Mouse (Mus musculus) left cerebral cortex, adult 8-10 months (tissue): ENCODE data around the gene Akr7a5. TPM values are rescaled to one million over a fixed set of nuclear protein-coding genes. Genes with fewer than 3 reads are reported as not detected.
A peak's percentile ranks its signal among the peaks of the same experiment; 100 is the strongest.

Source experiments
- DNase-seq, 2 experiments: peaks; one replicate each; pipeline ENCODE4 v3.0.0; 2022; ENCODE audit warnings: low spot score in 2 of 2
- total RNA-seq, 4 experiments: library from RNA; stranded (reverse); gene quantifications; 2 replicates each; pipeline ENCODE4 v1.2.4; 2022

Gene Akr7a5
- 10 to 100 TPM; 20.4 to 29.5 (median 26.9) TPM for total RNA-seq

DNA sequence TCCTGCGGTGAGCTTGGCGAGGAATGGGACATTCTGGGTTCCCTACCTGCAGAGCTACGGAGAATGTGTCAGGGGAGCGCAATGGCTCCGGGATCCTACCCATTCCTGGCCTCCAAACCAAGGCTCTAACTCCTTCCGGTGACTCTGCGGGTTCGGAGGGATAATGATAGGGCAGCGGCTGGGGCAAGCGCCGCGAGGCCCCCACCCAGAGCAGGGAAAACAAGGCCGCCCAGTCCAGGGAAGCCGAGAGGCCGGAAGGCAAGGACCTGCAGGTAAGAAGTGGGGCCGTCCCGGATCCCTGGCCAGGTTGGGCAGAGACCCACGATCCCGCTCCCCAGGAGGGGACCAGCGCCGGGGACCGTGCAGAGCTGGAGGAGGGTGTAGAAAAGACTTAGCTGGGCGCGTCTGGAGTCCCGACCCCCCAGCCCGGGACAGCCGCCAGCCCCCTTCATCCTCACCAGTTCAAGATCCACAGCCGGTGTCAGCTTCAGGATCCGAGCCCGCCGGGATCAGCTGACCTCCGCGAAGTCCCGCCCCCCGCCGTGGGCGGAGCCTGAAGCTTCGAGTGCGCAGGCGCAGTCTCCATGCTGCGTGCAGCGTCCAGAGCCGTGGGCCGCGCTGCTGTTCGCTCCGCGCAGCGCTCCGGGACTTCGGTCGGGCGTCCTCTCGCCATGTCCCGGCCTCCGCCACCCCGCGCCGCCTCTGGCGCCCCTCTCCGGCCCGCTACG, at the start of gene Akr7a5, which contains the start of gene Pqlc2:
Gene Akr7a5 (plus strand): TSS at position 574 of the 728 bp plus-strand sequence.
Gene Pqlc2 (minus strand): TSS at position 538 of the 728 bp plus-strand sequence.
- peak; percentile 95 to 96 for DNase-seq

DNA sequence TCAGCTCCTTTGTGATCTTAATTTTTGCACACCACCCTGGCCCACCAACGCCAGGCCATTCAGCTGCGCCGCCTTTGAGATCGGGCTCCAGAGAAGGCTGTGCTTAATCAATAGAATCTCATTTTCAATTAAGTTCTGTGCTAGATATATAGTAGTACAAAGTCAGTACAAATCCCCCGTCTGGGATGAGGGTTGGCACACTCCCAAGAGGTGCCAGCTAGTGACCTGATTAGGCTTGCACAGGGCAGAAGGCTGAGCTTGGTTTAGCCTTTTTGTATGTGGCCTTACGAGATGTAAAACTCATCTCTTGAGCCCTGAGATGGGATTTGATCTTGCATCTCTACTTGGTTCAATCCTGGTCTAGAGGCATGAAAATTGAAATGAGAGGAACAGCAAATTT, 47.6 kb upstream of the Akr7a5 start:
- DNase-seq: no peak

DNA sequence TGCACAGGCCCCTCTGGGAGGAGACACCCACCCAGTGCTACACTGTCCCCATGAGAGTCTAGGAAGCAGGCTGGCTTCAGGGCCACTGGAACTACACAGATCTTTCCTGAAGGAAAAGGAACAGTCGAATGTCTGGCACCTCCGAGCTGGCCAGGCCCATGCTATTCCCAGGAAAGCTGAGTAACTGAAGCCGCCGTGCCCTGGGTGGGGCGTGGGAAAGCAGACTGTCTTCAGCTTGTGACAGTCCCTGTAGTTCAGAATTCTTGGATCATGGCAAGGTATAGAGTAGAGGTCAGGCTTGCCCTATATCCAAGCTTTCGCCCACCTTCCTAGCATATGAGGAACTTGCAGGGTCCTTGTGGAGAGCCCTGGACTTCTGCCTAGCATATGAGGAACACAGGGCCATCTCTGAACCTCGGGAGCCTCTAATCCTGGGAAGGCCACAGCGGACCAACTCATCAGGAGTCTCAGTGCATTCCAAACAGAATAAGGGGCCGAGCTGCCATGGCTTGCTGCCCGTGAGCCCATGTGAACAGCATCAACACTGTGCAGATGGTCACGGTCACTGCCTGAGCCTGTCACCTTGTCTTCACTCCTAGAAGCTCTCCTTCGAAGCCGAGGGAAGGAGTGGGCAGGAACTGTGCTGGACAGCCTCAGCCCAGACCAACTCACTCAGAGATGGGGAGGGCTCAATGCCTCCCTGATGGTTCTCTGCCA, 44.6 kb upstream of the Akr7a5 start:
- no peak for DNase-seq

DNA sequence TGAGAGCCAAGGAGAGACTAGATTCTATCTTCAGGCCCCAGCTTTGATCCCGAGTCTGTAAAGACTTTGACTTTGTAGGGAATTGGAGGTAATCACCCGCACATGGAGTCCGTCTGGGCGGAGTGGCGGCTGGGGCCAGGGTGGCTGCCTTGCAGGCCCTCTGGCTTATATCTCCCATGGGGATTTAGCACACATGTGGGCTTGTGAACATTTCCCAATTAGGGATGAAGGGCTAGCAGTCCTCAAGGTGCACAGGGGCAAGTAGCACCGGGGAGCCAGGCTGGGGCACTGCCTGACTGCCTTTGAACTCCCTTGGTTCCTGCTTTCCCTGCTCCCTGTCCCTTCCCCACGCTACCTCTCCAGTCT, 44.1 kb upstream of the Akr7a5 start:
- no peak for DNase-seq

DNA sequence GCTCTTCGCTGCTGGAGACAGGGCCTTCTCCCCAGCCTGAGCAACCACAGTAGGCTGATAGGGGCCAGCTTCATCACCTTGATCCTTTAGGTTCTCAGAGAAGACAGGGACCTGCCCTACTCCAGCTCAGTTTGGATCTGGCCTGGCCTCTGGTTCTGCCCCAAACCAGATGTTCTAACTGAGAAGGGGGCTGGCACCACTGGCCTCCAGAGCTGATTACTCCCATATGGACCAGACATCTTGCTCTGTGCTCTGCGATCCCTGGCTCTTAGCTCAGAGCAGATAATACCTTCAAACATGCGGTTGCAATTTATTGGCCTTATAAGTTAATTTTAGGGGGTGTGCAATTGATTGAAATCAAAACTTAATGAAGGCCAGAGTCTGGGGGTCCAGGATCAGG, 43.2 kb upstream of the Akr7a5 start:
- DNase-seq: no peak

DNA sequence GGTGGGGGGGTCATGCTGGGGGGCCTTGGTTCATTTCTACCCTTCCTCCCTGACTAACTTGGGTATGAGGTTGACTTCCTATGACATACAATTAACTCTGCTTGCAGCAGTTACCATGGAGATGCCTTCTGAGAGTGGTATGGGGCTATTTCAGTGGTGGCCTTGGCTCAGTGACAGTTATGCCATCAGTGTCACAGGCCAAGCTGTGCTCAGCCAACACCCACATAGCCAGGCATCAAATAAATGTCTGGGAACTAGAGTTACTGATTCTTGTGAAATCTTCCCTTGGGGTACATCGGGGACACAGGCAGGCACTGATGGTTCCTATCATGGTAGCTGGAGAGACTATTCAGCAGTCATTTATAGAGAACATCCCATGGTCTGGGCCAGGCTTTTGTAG, 42.3 kb upstream of the Akr7a5 start:
- DNase-seq: no peak

DNA sequence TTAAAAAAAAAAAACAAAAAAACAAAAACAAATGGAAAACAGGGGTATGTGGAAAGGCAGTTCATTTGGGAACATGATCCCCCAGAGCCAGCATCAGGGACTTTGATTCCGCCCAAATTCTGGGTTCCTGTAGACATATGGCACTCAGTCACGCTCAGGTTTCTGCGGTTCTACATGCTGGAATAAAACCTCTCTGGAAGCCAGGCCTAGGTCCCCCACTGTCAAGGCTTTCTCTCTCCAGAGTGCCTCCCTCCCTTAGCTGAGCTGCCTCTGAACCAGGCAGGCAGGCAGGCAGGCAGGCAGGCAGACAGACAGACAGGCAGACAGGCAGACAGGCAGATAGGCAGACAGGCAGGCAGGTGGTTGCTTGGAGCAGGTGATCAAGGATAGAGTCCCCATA, 40.4 kb upstream of the Akr7a5 start:
- DNase-seq: no peak

DNA sequence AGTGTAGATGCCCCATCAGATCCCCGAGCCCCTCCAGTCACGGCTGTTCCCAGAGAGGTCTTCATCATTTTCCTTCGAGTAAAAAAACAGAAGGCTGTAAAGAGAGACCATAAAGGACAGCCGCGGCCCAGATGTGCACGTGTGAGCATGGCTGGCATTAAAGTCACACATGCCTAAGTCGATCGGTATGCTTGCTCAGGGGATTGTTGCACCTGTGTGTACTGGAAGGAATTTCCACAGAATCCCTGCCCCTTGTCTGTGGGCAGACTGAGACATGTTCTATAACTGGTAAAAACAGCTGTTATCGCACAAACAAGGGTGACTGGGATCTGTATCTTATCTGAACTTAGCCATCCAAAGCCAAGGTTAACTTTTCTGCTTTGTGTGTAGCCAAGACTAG, 39.0 kb upstream of the Akr7a5 start:
- no peak for DNase-seq

DNA sequence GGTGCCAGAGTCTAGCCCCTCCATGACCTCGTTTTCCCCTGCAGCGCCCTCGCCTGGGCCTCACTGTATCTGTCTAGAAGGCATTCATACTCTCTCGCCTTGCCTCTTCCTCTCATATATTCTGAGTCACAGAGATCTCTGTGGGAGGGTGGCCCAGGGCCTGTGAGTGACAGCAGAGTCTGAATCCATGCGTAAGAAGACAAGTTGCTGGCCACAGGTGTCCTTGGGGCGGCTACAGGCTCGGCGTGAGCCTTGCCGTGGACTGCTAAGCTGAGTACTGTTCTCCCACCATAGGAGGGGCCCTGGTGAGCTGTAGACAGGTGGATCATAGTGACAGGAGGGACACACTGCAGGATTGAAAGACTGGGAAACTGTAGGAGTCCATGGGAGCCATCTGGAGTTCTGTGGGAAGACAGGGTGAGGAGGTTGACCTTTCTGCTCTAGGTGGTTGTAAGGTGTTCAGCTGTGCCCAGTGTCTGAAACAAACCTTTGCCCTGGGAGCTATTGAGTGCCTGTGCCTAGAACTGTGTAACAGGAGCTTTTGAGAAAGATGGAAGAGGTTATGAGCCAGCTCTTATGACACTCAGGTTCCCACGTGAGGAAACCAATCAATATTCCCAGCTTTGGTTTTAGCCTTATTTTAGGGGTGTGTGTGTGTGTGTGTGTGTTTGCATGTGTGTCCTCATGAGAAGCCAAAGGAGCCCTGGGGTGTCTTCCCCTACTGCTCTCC, 37.4 kb upstream of the Akr7a5 start:
- no peak for DNase-seq

DNA sequence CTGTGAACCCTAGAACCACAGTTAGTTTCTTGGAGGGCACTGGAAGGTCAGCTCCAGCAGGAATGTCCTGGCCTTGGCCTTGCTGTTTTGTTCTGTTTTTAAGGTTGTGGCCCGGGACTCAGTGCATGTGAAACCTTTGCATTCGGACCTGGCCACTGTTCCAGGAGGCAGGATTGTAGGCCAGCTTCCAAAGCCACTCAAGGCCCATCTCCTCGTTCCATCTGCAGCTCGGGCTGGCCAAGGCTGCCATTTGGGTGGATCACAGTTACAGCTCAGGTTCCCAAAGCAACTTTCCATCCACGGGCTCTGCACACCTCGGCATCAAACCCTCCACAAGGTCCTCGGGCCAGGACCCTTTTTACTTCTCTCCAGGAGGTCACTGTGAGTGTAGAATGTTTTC, 36.0 kb upstream of the Akr7a5 start:
- no peak for DNase-seq

DNA sequence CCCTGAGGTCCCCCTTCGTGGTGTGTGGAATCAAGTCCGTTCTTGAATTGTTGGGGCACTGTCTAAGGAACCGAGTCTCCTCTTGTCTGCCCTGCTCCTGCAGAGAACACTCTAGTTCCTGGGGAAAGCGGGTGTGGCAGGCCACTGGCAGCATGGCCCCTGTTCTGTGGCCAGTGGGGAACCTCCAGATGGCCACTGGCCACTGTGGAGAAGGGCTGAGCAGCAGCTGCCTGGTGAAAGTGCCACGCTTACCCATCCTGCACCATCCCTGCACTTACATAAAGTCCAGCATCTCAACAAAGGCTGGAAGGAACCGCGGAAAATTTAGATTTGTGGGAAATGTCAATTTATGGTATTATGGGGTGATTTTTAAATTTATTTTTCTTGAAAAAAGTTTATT, 34.1 kb upstream of the Akr7a5 start:
- DNase-seq: no peak

DNA sequence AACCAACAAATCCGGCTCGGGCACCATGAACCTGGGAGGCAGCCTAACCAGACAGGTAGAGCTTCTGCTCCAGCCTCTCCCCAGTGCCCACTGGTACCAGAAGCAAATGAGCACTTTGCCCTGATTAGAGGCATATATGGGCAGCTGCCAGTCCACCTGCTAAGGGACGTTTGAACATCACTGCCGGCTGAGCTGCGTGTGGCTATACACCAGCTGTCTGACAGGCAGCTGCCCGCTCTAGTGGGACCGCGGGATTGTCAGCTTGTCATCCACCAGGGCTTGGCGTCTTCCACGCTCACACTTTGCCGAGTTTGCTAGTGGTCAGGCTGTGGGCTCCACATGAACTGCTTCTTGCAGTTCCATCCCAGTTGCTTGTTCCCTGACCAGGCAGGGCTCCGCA, 30.0 kb upstream of the Akr7a5 start:
- no peak for DNase-seq

DNA sequence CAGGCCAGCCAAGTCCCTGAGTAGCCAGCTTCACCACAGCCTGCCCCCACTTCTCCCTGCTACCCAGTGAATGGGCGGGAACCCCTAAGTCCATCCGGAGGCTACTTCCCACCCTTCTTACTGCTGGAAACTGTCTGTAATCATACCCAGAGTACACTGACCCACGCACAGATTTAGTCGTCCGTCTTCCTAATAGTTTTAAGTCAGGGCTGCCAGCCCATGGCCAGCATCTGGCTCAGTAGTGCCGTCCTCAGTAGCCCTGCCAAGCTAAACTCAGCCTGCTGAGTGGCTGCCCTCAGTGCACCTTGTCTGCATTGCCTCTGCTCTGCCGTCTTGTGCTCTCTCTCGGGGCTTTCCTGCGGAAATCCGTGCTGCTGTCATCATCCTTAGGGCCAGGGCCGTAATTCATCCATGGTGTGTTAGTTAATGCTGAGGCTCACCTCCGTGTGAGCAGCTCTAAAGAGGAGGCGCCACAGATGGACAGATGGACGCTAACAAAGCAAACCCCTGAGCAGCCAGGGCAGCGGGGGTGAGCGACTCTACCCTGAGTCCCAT, 28.7 kb upstream of the Akr7a5 start:
- DNase-seq: no peak

DNA sequence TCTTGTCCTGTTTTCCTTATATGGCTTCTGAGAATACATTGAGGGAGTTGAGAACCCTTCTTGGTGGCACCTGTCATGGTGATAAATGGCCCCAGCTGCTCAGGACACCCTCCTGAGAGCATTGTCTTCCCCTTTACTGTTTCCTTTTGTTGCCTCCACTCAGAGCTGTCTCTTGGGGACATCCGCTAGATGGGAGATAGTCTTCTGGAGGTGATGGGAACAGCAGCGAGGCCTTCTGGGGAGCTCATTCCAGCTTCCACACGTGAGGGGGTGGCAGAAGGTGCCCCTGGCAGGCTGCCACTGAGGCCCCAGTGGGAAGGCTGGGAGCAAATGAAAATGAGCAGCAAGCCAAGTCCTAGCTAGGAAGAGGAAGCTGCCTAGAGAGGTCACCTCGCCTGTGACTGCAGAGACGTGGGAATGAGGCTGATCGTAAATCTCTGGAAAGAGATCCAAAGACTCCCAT, 27.6 kb upstream of the Akr7a5 start:
- no peak for DNase-seq

DNA sequence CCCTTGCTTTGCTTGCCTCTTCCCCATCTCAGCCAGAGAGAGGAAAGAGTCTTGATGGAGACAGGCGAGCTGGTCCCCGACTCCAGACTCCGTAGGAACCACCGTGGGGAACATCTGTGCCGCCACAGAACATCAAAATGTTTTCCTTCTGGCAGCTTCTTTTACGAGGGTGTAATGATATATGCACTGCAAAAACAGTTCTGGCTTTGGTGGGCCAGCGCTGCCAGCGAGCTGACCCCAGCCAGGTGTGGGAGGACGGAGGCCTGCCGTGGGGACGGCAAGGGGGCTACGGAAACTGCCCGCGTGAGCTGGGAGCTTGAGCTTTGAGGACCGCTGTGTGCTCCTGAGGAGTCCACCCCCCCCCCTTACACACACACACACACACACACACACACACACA, 25.7 kb upstream of the Akr7a5 start:
- DNase-seq: no peak

DNA sequence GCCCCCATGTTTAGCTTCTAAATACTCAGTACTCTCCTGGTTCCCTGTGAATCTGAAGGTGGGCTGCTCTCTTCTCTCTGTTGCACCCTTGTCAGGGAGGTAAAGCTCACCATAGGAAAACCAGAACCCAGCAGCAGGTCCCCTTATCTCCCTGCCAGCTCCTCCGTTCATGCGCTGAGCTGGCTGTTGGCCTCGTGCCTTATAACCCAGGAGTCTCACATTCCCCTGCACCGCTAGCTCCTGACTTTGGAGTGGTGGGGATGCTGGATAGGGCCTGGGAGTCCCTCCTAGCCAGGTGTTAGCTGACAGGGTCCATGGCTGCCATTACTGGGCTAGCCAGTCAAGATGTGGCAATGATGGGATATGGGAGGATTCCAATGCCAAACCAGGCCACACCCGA, 24.3 kb upstream of the Akr7a5 start:
- no peak for DNase-seq

DNA sequence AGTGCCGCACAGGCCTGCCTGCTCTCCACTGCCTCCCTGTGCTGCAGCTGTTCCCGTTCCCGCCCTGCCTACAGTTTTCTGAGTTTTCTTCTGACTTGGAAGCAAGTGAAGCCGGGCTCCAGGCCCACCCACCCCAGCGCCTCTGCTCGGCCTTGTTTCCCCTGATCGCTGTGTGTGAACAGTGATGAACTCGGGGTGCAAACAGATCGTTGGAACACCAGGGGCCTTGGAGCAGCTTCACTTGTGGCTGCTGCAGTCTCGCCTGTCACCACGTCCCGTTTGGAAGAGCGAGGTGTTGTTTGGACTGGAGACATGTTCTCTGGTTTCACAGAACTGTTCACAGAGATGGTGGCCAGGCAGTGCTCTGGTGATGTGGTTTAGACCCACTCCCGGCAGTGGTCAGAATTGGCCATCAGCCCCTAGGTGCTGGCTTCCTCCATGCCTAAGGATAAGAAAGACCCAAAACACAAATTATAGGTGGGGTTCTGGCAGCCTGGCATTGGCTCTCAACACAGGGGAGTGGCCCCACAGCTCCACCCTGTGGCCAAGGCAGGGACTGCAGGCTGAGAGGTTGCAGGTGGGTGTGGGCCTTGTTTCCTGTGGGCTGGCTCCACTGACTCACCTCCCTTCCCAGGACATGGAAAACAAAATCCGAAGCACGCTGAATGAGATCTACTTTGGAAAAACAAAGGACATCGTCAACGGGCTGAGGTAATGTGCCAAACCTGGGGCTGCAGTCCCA, 23.3 kb upstream of the Akr7a5 start:
- DNase-seq: peak; percentile 79 to 91

DNA sequence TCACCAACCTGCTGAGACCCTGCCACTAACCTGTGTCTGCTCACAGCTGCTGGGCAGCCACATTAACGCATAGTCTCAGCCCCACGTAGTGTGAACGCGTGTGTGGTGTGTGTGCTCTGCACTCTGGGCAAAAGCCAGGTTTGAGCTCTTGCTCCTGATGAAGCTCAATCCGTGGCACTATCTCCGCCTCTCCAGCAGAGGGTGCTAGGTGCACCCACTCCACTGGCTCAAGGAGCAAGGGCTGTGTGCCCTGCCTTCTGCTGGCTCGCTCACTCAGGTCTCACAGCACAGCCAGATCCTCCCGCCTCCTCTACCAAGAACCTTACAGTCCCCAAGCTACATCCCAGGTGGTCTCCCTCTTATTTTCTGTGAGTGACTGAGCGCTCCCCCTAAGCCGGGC, 21.5 kb upstream of the Akr7a5 start:
- DNase-seq: peak in 1 of 2 experiments; percentile 55

DNA sequence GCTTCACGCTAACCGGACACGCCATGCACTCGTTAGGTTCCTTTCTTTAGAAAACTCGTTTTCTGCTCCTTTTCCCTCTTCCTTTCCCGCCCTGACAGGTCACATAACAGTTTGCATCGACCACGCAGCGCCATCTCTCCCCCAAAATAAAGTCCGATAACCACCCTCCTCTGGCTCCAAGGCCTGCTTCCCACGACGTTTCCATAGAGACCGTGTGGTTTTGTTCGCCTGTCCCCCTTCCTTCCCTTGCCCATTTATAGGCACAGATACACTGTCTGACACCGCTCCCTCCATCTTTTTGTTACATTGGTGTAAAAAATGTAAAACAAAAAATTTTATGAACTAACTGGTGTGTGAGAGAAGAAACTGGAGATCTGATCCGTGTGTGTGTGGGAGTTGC, 19.4 kb upstream of the Akr7a5 start:
- no peak for DNase-seq

DNA sequence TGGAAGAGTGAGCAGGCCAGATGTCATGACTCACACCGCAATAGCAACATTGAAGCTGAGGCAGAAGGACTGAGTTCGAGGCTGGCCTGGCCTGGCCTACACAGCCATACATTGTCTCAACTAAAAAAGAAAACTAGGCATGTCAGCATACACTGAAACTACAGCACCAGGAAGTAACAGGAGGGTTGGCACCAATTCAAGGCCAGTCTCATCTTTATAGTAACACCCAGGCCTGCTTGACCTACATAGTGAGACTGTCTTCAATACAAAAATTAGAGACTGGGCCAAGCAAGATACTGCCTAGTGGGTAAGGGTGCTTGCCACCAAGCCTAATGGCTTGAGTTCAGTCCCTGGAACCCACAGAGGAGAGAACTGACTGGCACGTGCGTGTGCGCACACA, 18.5 kb upstream of the Akr7a5 start:
- DNase-seq: no peak

DNA sequence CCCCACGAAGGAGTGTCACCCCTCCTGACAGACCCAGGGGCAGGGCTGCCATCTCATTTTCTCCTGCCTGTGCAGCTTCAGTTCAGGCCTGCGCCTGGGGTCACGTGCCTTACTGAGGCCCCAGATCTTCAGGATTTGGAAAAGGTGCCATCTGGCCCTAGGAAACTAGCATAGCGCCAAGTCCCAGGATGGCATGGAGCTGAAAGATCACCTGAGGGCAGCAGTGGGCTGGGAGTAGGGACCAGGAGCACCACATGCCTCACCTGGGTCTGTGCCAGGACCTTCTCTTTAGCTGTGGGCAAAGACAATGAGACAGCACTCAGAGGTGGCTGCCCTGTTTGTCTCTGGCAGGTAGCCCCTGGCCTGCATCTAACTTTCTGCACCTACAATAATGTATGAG, 13.0 kb upstream of the Akr7a5 start:
- no peak for DNase-seq
